Mouse (Mus musculus): ENCODE results near the gene Spc25.

DNA sequence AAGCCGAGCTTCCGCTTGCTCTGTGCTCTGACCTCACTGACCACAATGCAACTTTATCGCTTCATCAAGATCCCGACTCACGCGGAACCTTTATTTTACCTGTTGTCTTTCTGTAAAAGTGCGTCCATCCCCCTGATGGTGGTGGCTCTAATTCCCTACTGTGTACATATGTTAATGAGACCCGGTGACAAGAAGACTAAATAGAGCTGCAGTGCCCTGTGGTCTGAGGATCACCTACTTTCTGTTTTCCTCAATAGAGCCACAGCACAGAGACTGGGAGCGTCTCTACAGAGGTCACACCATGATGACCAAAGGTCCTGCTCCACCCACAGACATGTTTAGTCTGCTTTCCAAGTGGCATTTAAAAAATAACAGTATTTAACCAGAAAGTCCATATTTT lies 20.9 kb upstream of the Spc25 start:
- no peak for TF ChIP-seq CTCF (IDR thresholded peaks at IDR 0.05; ENCODE audit: low read depth)
- no peak for TF ChIP-seq EP300 (IDR thresholded peaks at IDR 0.05; ENCODE audit: low read depth)
